Mouse (Mus musculus): ENCODE measurements at regions not wholly inside any gene's neighbourhood (a gene's known extent, or its start where the extent isn't known, plus 50 kb on each side); places are given as distances from the start of the nearest gene placed in this dataset.

GRCm38 (mm10) chr11:12857358-12858199, 392.8 kb upstream of the Cobl start:
- TF ChIP-seq CTCF (IDR thresholded peaks at IDR 0.05; ENCODE audit: borderline replicate concordance, insufficient read depth, low read depth, low read length) (no peak), POLR2A (IDR thresholded peaks at IDR 0.05; ENCODE audit: borderline replicate concordance, insufficient read depth, low read length) (no peak)
